Mouse (Mus musculus) olfactory bulb, adult 2 months (tissue): ENCODE measurements around the gene Mrpl9.

Experiments
- CTCF ChIP-seq: fragments of 200-500 bp; IDR thresholded peaks from 2 replicates; pipeline ENCODE4 v1.5.1; 2012; ENCODE audit warnings: low read depth, mild to moderate bottlenecking, low read length, moderate library complexity; ENCODE audit not compliant: insufficient read depth
- POLR2A ChIP-seq: fragments of 200-500 bp; IDR thresholded peaks from 2 replicates; pipeline ENCODE4 v1.6.1; 2012; ENCODE audit warnings: mild to moderate bottlenecking, low read depth, low read length, moderate library complexity; ENCODE audit not compliant: insufficient read depth

GRCm38 (mm10) chr3:94434305-94434704 is 8.8 kb upstream of the Mrpl9 start:
- no peak for TF ChIP-seq CTCF
- no peak for TF ChIP-seq POLR2A
